Mouse (Mus musculus) G1E (cell line): ENCODE measurements around the gene Lrrc27. TPM values are rescaled to one million over a fixed set of nuclear protein-coding genes. Genes with fewer than 3 reads are reported as not detected.

ENCODE experiments used
- ATAC-seq: 2 replicates; pipeline ENCODE4 v1.8.0; 2016; ENCODE audit warnings: mild to moderate bottlenecking; ENCODE audit not compliant: insufficient number of reproducible peaks, poor library complexity, low FRiP score, severe bottlenecking; ENCODE audit errors: extremely low read depth
- DNase-seq: peaks from one replicate; pipeline ENCODE4 v3.0.0; 2012; ENCODE audit warnings: low spot score
- H3K27me3 ChIP-seq: 2 replicates; pipeline ENCODE4 v1.6.1; 2012; ENCODE audit warnings: mild to moderate bottlenecking, low read length, inconsistent platforms; ENCODE audit not compliant: insufficient read depth
- H3K36me3 ChIP-seq: replicated peaks from 2 replicates; pipeline ENCODE3; 2012; ENCODE audit warnings: mild to moderate bottlenecking, inconsistent platforms
- H3K4me1 ChIP-seq: 2 replicates; pipeline ENCODE4 v1.6.1; 2012; ENCODE audit warnings: low read depth, low read length, inconsistent platforms, mixed read lengths; ENCODE audit not compliant: insufficient read depth
- H3K4me3 ChIP-seq: 2 replicates; pipeline ENCODE4 v1.5.1; 2012; ENCODE audit warnings: low read depth, mild to moderate bottlenecking, inconsistent platforms, low read length, moderate library complexity, mixed read lengths
- H3K9me3 ChIP-seq: replicated peaks from 2 replicates; pipeline ENCODE4 v1.6.1; 2012; ENCODE audit warnings: inconsistent platforms
- CTCF ChIP-seq: IDR thresholded peaks from 2 replicates; pipeline ENCODE4 v1.5.1; 2012; ENCODE audit warnings: low read depth, low read length, inconsistent platforms, mixed read lengths
- GATA1 ChIP-seq: IDR thresholded peaks from 2 replicates; pipeline ENCODE4 v1.6.1; 2012; ENCODE audit warnings: borderline replicate concordance, low read length, inconsistent platforms, mixed read lengths
- GATA2 ChIP-seq: IDR thresholded peaks from 2 replicates; pipeline ENCODE4 v1.6.1; 2012; ENCODE audit warnings: low read depth, low read length, inconsistent platforms, borderline replicate concordance
- POLR2AphosphoS5 ChIP-seq: IDR thresholded peaks from 2 replicates; pipeline ENCODE4 v1.6.1; 2012; ENCODE audit warnings: low read depth, low read length, inconsistent platforms; ENCODE audit not compliant: insufficient replicate concordance
- TAL1 ChIP-seq: conservative IDR thresholded peaks from 2 replicates; pipeline ENCODE4 v1.6.1; 2012; ENCODE audit warnings: low read depth, low read length, inconsistent platforms, mixed read lengths
- polyA plus RNA-seq: library from polyadenylated mRNA; stranded (reverse); fragments of >175 nt; gene quantifications from 2 replicates; pipeline ENCODE4 v1.2.3, GENCODE M21; 2012
- total RNA-seq, 2 experiments: library from RNA; stranded (forward) in 1 of 2; stranded (reverse) in 1 of 2; fragments of 200-1000 nt in 1 of 2; fragments of >200 nt in 1 of 2; fragmentation: Nextera tagmentation in 1 of 2; gene quantifications; 2 replicates each; pipeline ENCODE4 v1.2.3; 2014 to 2017

Lrrc27 gene
- total and polyA plus RNA-seq, 3 experiments: 1.0 TPM; not detected in 2

GRCm38 (mm10) chr7:139273397-139273719 is 60.6 kb downstream of the Lrrc27 start:
- ATAC-seq (no peak), DNase-seq (no peak)
- Histone ChIP-seq H3K27me3 (0 out of 2 replicates have a peak, but pooled peaks cover 2% of the 10 kb centered on the region), H3K4me3 (no peak overlapping the region), H3K4me1 (no peaks in the 10 kb centered on the region), H3K36me3 (no peaks in the 10 kb centered on the region), H3K9me3 (peaks cover 62% of the 10 kb centered on the region)
- TF ChIP-seq POLR2AphosphoS5: no peak

- no peaks in the 10 kb centered on the region for H3K36me3 ChIP-seq
- no peaks in the 10 kb centered on the region for H3K4me1 ChIP-seq
- H3K27me3 ChIP-seq: 0 out of 2 replicates have a peak, but pooled peaks cover 2% of the 10 kb centered on the region
- ATAC-seq (no peak), DNase-seq (no peak)
- TF ChIP-seq GATA1 (no peak), GATA2 (no peak), CTCF (no peak), POLR2AphosphoS5 (no peak), TAL1 (no peak)
- no peak overlapping the region for H3K4me3 ChIP-seq
- H3K9me3 ChIP-seq: peaks cover 58% of the 10 kb centered on the region
Measured at GRCm38 (mm10) chr7:139275586-139275985, 62.8 kb downstream of the Lrrc27 start.

- Histone ChIP-seq H3K36me3 (no peaks in the 10 kb centered on the region), H3K4me3 (no peak overlapping the region), H3K9me3 (peaks cover 58% of the 10 kb centered on the region), H3K27me3 (0 out of 2 replicates have a peak, but pooled peaks cover 2% of the 10 kb centered on the region), H3K4me1 (no peaks in the 10 kb centered on the region)
- ATAC-seq (no peak), DNase-seq (no peak)
- no peak for TF ChIP-seq GATA2
- no peak for TF ChIP-seq POLR2AphosphoS5
- TF ChIP-seq GATA1: no peak
- no peak for TF ChIP-seq CTCF
- no peak for TF ChIP-seq TAL1
Measured at GRCm38 (mm10) chr7:139276150-139276549, 63.4 kb downstream of the Lrrc27 start.

- Histone ChIP-seq H3K27me3 (0 out of 2 replicates have a peak, but pooled peaks cover 2% of the 10 kb centered on the region), H3K4me1 (no peaks in the 10 kb centered on the region), H3K4me3 (no peak overlapping the region), H3K9me3 (peaks cover 58% of the 10 kb centered on the region), H3K36me3 (no peaks in the 10 kb centered on the region)
- DNase-seq: no peak
- no peak for TF ChIP-seq GATA2
- no peak for TF ChIP-seq CTCF
- no peak for TF ChIP-seq POLR2AphosphoS5
- TF ChIP-seq TAL1: no peak
- TF ChIP-seq GATA1: no peak
- no peak for ATAC-seq
Measured at GRCm38 (mm10) chr7:139277536-139277935, 64.7 kb downstream of the Lrrc27 start.

GRCm38 (mm10) chr7:139279571-139279970 is 66.8 kb downstream of the Lrrc27 start:
- TF ChIP-seq TAL1 (no peak), GATA1 (no peak), GATA2 (no peak), CTCF (no peak), POLR2AphosphoS5 (no peak)
- DNase-seq (no peak), ATAC-seq (no peak)
- Histone ChIP-seq H3K9me3 (peaks cover 53% of the 10 kb centered on the region), H3K36me3 (no peaks in the 10 kb centered on the region), H3K27me3 (0 out of 2 replicates have a peak, but pooled peaks cover 2% of the 10 kb centered on the region), H3K4me1 (no peaks in the 10 kb centered on the region), H3K4me3 (no peak overlapping the region)

GRCm38 (mm10) chr7:139280044-139280443 is 67.3 kb downstream of the Lrrc27 start:
- no peaks in the 10 kb centered on the region for H3K36me3 ChIP-seq
- DNase-seq: no peak
- H3K4me3 ChIP-seq: no peak overlapping the region
- ATAC-seq: no peak
- peaks cover 50% of the 10 kb centered on the region for H3K9me3 ChIP-seq
- no peaks in the 10 kb centered on the region for H3K4me1 ChIP-seq
- no peak for TF ChIP-seq TAL1
- no peak for TF ChIP-seq GATA1
- no peak for TF ChIP-seq CTCF
- 0 out of 2 replicates have a peak, but pooled peaks cover 2% of the 10 kb centered on the region for H3K27me3 ChIP-seq

GRCm38 (mm10) chr7:139281195-139281594 is 68.4 kb downstream of the Lrrc27 start:
- TF ChIP-seq CTCF (no peak), GATA1 (no peak), POLR2AphosphoS5 (no peak), TAL1 (no peak), GATA2 (no peak)
- Histone ChIP-seq H3K4me3 (no peak overlapping the region), H3K9me3 (peaks cover 45% of the 10 kb centered on the region), H3K36me3 (no peaks in the 10 kb centered on the region), H3K27me3 (0 out of 2 replicates have a peak, but pooled peaks cover 1% of the 10 kb centered on the region), H3K4me1 (no peaks in the 10 kb centered on the region)
- DNase-seq (no peak), ATAC-seq (no peak)
